Mouse (Mus musculus) thymus, adult 18-20 months (tissue): ENCODE data around the gene Gm9964.
"Not testable (repeated sequence)": the region's sequence is repeated elsewhere in the genome, so short reads cannot be mapped to it uniquely, and the experiment has no call there.

ENCODE experiments used
- DNase-seq, 2 experiments: peaks; one replicate each; pipeline ENCODE4 v3.0.0; 2022; ENCODE audit warnings: mixed read lengths in 2 of 2

Gm9964 gene

DNA sequence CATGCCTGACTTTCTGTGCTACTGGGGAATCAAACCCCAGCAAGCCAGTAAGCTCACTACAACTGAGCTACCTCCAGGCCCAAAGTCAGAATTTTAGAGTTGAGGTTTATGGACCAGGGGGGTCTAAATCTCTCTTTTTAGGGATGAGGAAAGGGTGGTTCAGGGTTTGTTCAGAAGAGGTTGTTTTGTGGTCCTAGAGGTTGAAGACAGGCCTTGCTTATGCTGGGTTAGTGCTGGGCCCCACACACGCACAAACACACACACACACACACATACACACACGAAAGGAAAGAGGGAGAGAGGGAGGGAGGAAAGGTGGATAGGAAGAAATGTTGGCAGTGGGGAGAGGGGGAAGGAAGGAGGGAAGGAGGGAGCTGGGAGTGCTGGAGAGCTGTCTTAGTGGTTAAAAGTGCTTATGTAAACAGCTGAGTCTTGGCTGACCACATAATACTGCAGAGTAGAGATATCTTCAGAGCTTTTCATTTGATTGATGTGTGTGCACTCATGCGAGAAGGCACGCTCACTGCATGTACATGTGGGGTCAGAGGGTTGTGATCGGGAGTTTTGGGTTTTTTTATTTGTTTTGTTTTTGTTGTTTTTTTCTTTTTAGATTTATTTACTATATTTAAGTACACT is at the start of gene Gm9964:
Gene Gm9964, minus strand, starts transcription at position 51 of the 636 bp plus-strand sequence.
- no peak for DNase-seq

DNA sequence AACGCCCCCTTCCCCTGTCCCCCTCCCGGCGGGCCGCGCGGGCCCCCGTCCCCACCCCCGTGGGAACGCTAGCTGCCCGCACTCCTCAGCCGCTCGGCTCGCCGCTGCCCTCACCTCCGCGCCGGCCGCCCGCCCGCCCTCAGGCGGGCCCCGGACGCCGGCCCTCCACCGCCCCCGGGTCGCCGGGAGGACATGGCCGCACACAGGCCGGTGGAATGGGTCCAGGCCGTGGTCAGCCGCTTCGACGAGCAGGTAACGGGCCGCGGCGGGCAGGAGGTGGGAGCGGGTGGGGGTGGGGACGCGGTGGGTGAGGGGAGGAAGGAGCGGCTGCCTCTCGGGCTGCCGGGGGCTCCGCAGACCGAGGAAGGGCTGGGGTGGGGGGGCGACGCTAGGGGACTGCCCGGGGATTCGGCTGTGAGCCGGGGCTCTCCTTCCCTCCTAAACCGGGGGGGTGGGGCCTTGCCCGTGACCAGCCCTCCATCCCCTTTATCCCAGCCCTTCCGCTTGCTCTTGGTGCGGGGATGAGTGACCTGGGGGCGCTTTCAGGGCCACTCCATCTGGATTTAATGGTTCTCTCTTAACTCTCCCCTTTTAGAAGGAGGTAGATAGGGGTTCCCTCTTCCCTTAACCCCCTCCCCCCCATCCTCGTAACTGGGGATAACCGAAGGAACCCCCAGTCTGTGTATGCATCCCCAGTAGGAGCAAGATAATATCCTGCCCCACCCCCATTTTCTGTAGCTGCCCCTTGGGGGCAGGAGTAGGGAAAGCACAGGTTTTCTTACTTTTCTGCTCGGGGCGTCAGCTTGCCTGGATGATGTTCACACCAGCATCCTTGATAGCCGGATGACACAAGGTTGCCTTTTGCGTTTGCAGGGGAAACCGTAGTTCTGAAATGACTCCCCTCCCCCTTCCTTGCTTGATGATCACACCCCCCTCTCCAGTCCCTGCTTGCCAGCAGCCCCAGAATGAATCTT is 43.4 kb upstream of the Gm9964 start:
- DNase-seq: peak; percentile 5 to 28

DNA sequence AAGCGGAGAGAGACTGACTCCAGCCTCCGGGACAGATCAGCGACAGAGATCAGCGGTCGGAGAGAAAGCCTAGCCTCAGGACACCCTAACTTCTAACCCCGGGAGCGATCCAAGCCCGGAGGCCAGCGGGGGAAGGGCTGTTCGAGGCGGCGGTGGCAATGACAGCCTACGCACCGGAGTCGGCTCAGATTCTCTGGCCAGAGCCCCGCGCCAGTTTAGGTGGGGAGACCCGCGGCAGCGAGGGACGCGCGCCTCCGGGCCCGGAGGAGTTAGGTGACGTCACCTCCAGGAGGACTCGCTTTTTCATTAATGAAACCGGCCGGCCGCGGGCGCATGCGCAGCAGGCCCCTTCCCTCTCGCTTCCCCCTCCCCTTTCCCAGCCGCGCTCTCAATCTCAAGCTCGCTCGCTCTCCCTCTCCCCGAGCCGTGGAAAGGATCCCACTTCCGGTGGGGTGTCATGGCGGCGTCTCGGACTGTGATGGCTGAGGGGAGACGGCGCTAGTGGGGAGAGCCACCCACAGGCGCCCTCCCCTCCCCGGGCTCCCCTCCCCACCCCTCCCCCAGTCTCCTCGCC is 42.6 kb upstream of the Gm9964 start, which contains the start of gene Nf1:
Gene Nf1, plus strand, starts transcription at position 460 of the 574 bp plus-strand sequence.
- peak; percentile 71 to 77 for DNase-seq

GRCm38 (mm10) chr11:79338621-79339020 is 41.9 kb upstream of the Gm9964 start:
- no peak for DNase-seq

DNA sequence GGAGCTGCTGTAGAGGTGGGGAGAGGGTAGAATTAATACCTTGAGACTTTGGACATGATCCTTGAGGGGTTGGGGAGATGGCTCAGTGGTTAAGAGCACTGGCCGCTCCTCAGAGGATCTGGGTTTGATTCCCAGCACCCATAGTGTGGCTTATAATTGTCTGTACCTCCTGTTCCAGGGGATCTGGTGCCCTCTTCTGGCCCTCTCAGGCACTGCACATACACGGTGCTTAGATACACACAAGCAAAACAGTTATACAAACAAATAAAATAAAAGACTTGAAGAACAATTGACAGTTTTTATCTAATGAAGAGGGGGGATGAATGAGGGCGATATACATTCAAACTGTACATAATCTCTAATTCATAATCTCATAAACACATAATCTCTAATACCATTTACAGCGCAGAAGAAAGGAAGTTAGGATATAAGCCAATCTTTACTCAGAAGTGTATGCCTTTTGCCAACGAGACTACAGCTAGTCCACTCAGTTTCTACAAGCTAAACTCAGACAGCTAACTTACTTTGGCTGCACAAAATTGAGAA is 40.1 kb upstream of the Gm9964 start:
- no peak for DNase-seq

DNA sequence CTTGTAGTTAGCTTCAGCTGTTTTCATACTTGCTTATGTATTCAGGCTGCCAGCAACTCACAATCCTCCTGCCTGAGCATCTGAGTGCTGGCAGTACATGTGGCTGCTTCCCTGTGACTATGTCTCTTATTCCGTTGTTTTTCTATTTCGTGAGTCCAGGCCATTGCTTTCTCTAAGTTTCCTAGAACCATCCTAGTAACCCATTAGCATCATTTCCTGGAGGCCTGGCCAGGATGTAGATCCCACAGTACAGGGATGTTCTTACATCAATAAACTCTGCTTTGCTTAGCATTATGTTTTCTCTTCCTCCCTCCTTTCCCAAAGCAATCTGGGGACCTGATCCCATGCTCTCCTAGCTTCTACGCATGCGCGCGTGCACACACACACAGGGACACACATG is 38.4 kb upstream of the Gm9964 start:
- no peak for DNase-seq

DNA sequence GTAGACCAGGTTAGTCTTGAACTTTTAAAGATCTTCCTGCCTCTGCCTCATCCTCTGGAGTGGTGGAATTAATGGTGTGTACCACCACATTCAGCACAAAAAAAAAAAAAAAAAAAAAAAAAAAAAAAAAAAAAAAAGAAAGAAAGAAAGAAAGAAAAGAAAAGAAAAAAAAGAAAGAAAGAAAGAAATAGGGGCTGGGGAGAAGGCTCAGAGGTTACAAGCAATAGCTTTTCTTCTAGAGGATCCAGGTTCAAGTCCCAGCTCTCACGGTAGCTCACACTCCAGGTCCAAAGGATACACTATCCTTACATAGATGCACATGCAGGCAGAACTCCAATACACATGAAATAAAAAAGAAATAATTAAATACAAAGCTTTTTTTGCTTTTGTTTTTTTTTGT is 32.9 kb upstream of the Gm9964 start:
- DNase-seq: no peak

GRCm38 (mm10) chr11:79328060-79328459 is 31.4 kb upstream of the Gm9964 start:
- no peak for DNase-seq

GRCm38 (mm10) chr11:79327106-79327505 is 30.4 kb upstream of the Gm9964 start:
- no peak for DNase-seq

DNA sequence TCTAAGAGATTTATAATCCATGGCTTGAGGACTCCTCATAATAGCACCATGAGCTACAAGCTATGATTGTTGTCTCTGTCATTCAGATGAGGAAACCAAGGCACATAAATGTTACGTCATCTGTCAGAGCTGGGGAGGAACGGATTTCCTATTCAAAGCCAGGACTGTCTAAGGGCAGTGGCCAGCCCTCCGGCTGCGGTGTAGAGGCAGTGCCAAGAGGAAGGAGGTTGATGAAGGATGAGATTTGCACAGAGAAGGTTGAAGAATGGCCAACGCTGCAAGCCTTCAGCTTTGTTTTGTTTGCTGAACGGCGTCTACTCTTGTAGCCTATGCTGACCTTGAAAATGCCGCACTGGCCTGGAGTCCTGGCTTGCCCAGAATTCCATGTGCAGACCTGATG is 29.0 kb upstream of the Gm9964 start:
- DNase-seq: no peak

DNA sequence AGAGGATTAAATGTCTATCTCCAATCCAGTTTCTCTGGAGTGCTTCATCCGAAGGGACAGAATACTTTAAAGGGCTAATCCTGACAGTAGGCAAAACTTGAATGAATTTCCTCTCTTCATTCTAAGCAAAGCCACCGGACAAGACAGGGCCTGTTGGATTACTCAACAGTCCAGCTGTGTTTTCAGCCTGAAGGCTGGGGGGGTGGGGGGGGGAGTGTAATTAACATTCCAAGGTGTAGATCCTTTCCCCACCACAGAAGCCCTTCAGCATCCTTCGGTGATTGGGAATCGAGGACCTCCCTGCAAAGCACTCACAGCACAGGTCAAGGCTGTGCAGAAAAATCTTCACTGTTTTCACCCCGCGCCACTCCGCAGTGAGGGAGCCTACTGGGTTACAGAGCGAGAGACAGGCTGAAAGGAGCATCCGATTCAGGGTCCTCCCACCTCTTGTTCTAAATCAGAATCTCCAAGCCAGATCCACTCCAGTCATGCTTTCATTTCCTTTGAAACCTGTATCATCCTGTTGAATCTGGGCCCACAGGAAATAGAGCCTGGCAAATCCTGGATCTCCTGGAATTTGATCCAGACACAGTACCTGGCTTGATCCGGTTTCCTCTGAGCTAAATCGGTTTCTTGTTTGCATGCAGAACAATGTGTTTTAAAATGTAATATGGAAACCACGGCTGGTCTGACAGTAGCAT is 27.4 kb upstream of the Gm9964 start:
- no peak for DNase-seq

DNA sequence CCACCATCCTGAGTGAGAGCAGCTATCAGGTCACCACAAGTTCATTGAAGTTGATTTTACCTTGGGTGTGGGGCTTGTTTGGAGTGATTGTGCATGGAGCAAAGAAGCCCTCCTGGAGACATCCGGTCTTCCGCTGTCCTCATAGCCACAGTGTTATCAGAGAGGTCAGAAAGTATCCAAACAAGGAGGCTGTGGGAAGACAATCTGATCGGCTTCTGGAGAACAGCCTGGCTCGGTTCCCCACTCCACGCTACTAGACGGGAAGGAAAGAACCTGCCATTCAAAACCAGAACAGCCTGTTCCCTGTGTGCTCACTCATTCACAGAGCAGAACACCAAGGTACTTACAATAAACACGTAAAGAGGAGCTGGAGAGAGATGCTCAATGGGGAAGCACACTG is 23.1 kb upstream of the Gm9964 start:
- no peak for DNase-seq

GRCm38 (mm10) chr11:79316807-79317345 is 20.2 kb upstream of the Gm9964 start:
- no peak for DNase-seq

DNA sequence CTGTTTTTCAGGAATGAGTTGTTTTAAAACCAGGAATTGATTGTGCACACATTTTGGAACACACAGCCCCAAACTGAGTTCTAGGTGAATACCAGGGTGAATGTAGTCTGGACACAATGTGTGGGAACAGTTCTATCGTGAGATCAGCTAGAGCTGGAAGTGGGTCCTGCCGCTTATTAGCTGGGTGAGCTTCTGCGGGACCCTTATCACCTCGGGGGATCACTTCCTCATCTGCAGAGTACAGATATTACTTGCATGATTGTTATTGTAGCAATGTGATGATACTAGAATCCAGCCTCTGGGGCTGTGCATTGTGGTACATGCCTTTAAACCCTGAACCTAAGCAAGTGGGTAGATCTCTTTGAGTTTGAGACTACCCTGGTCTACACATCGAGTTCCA is 13.8 kb upstream of the Gm9964 start:
- no peak for DNase-seq

DNA sequence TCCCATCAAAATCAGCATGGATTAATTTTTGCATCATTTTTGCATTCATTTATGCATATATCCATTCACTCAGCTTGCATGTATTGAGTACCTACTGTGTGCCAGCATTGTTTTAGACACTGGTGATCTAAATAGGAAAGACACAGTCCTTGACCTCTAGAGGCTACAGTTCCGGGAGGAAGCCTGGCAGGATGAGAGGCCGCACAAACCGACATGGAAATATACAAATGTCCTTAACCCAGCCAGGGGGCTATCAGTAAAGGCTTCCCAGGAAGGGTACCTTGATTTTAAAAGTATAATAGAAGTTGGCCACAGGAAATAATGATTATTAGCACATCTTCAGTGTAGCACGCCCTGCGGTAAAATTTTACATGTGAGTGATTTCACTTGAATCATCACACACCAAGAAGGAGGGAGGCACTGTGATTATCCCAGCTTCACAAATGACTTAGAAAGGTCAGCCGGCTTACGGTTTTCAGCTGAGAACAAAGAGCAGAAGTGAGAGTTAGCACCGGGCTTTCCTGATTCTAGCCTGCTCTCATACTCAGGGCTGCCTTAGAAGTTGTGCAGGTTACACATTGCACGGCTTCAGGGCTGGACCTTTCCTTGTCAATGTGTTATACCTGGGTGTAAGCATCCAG is 11.0 kb upstream of the Gm9964 start:
- no peak for DNase-seq

- DNase-seq: no peak
Measured at GRCm38 (mm10) chr11:79306996-79307395, 10.3 kb upstream of the Gm9964 start.

DNA sequence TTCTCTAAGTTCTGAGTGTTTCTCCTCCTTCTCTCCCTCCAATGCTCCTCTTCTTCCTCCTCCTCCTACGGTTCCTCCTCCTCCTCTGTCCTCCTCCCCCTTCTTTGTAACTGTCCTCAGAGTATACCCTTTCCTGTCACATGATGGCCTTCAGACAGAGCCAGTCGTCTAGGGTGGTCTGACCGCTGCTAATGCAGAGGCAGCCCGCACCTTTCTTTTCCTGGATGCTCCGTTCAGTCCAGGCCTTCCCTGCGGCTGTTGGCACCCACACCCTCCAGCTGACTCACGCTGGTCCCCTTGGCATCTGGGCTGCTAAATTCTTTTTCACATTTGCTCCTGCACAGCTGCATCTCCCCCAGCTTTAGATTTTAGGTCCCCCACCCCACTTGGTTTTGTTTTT is 9.8 kb upstream of the Gm9964 start:
- DNase-seq: no peak

GRCm38 (mm10) chr11:79305697-79306340 is 9.1 kb upstream of the Gm9964 start:
- no peak for DNase-seq

DNA sequence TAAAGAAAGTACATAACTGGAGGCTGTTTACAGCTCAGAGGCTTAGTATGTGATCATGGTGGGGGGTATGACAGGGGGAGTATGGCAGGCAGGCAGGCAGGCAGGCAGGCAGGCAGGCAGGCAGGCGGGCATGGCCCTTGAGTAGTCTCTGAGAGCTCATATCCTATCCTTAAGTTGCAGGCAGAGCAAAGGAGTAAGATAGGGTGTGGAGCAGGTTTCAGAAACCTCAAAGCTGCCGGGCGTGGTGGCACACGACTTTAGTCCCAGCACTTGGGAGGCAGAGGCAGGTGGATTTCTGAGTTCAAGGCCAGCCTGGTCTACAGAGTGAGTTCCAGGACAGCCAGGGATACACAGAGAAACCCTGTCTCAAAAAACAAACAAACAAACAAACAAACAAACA is 7.5 kb upstream of the Gm9964 start:
- not testable (repeated sequence) for DNase-seq

GRCm38 (mm10) chr11:79303109-79303508 is 6.4 kb upstream of the Gm9964 start:
- DNase-seq: no peak

GRCm38 (mm10) chr11:79299719-79300431 is 3.2 kb upstream of the Gm9964 start:
- no peak for DNase-seq
